Mouse (Mus musculus) c-Kit-positive CD71-negative TER-119-negative erythroid progenitor cells, embryonic 14.5 days (primary cell): ENCODE results near the gene Aff2.
A peak's percentile ranks its signal among the peaks of the same experiment; 100 is the strongest.

ENCODE experiments used
- DNase-seq: peaks from one replicate; pipeline ENCODE4 v3.0.0-alpha.2; 2013; ENCODE audit warnings: low read depth

Aff2 gene

GRCm38 (mm10) chrX:69360238-69361054, at the start of gene Aff2:
Gene Aff2, plus strand, starts transcription at chrX:69360294.
- DNase-seq = no peak

GRCm38 (mm10) chrX:69337296-69337695, 22.8 kb upstream of the Aff2 start:
- no peak for DNase-seq

GRCm38 (mm10) chrX:69355621-69356020, 4.5 kb upstream of the Aff2 start:
- no peak for DNase-seq

- no peak for DNase-seq
Observed at GRCm38 (mm10) chrX:69359360-69359759, 734 bp upstream of the Aff2 start.

- no peak for DNase-seq
Observed at GRCm38 (mm10) chrX:69359885-69360237, 233 bp upstream of the Aff2 start.

- no peak for DNase-seq
Observed at GRCm38 (mm10) chrX:69361055-69361558, 1.0 kb downstream of the Aff2 start.

- no peak for DNase-seq
Observed at GRCm38 (mm10) chrX:69364198-69364597, 4.1 kb downstream of the Aff2 start.

GRCm38 (mm10) chrX:69373341-69373740, 13.2 kb downstream of the Aff2 start:
- DNase-seq = no peak

GRCm38 (mm10) chrX:69389738-69390137, 29.6 kb downstream of the Aff2 start:
- peak; percentile 1 for DNase-seq

- no peak for DNase-seq
Observed at GRCm38 (mm10) chrX:69415043-69415442, 54.9 kb downstream of the Aff2 start.

GRCm38 (mm10) chrX:69438422-69438821, 78.3 kb downstream of the Aff2 start:
- no peak for DNase-seq

- DNase-seq = no peak
Observed at GRCm38 (mm10) chrX:69441937-69442336, 81.8 kb downstream of the Aff2 start.

- DNase-seq = no peak
Observed at GRCm38 (mm10) chrX:69460896-69461295, 100.8 kb downstream of the Aff2 start.

- DNase-seq = no peak
Observed at GRCm38 (mm10) chrX:69502061-69502460, 142.0 kb downstream of the Aff2 start.

- DNase-seq = no peak
Observed at GRCm38 (mm10) chrX:69518040-69518575, 158.0 kb downstream of the Aff2 start.

GRCm38 (mm10) chrX:69540811-69541210, 180.7 kb downstream of the Aff2 start:
- DNase-seq = no peak

GRCm38 (mm10) chrX:69579903-69580459, 219.9 kb downstream of the Aff2 start:
- no peak for DNase-seq

- DNase-seq = no peak
Observed at GRCm38 (mm10) chrX:69608793-69609192, 248.7 kb downstream of the Aff2 start.

- DNase-seq = no peak
Observed at GRCm38 (mm10) chrX:69663038-69663437, 302.9 kb downstream of the Aff2 start.

- DNase-seq = no peak
Observed at GRCm38 (mm10) chrX:69666145-69666677, 306.1 kb downstream of the Aff2 start.

GRCm38 (mm10) chrX:69675691-69676090, 315.6 kb downstream of the Aff2 start:
- no peak for DNase-seq

GRCm38 (mm10) chrX:69698840-69699239, 338.7 kb downstream of the Aff2 start:
- DNase-seq = no peak

- DNase-seq = no peak
Observed at GRCm38 (mm10) chrX:69738972-69739371, 378.9 kb downstream of the Aff2 start.
